Mouse (Mus musculus) E14TG2a.4 (cell line): ENCODE results near the gene Ckm.

Experiments
- H3K27me3 ChIP-seq: 2 replicates; pipeline ENCODE4 v1.6.1; 2014; ENCODE audit warnings: low read length, control low read depth; ENCODE audit not compliant: insufficient read depth
- H3K36me3 ChIP-seq: 2 replicates; pipeline ENCODE4 v1.6.1; 2014; ENCODE audit warnings: low read length, control low read depth; ENCODE audit not compliant: insufficient read depth
- H3K4me1 ChIP-seq: replicated peaks from 2 replicates; pipeline ENCODE4 v1.6.1; 2014; ENCODE audit warnings: low read depth, low read length, control low read depth
- H3K4me3 ChIP-seq: replicated peaks from 2 replicates; pipeline ENCODE4 v1.5.1; 2014; ENCODE audit warnings: mild to moderate bottlenecking, low read length
- H3K9me3 ChIP-seq: 2 replicates; pipeline ENCODE4 v1.6.1; 2014; ENCODE audit warnings: low read length, control low read depth
- CTCF ChIP-seq: conservative IDR thresholded peaks from 2 replicates; pipeline ENCODE4 v1.5.1; 2014; ENCODE audit warnings: low read length
- NANOG ChIP-seq: IDR thresholded peaks from 2 replicates; pipeline ENCODE4 v1.6.1; 2014; ENCODE audit warnings: borderline replicate concordance, low read length, mixed read lengths
- POU5F1 ChIP-seq: IDR thresholded peaks from 2 replicates; pipeline ENCODE4 v1.6.1; 2014; ENCODE audit warnings: low read length, borderline replicate concordance

The Ckm gene

DNA sequence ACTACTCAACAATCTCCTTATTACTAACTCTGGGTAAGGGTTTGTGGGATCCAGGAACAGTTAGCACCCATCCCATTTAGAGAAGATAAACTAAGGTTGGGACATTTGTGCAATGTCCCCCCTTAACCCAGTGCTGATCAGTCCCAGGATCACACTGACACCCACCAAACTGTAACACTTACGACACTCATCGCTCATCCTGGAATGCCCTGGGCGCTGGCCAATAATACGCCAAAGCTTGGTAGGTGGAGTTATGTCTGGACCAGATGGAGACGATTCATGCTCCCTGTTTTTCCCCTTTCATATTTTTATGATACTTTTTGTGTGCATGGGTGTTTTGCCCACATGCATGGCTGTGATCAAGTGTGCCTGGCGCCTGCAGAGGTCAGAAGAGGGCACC lies 25.8 kb downstream of the Ckm start:
- H3K27me3 ChIP-seq: peaks cover 15% of the 10 kb centered on the region
- no peak for TF ChIP-seq CTCF
- TF ChIP-seq POU5F1: no peak
- TF ChIP-seq NANOG: no peak
- peaks cover 68% of the 10 kb centered on the region for H3K4me1 ChIP-seq
- H3K4me3 ChIP-seq: no peak overlapping the region
- H3K36me3 ChIP-seq: peaks cover 59% of the 10 kb centered on the region
- peaks cover 8% of the 10 kb centered on the region for H3K9me3 ChIP-seq

GRCm38 (mm10) chr7:19432475-19432874 lies 27.9 kb downstream of the Ckm start:
- Histone ChIP-seq H3K36me3 (peaks cover 75% of the 10 kb centered on the region), H3K4me3 (no peak overlapping the region), H3K4me1 (peaks cover 66% of the 10 kb centered on the region), H3K27me3 (peaks cover 10% of the 10 kb centered on the region), H3K9me3 (peaks cover 10% of the 10 kb centered on the region)
- TF ChIP-seq POU5F1 (no peak), CTCF (peak; percentile 73)

- H3K4me1 ChIP-seq: peaks cover 37% of the 10 kb centered on the region
- H3K9me3 ChIP-seq: peaks cover 10% of the 10 kb centered on the region
- TF ChIP-seq CTCF: no peak
- no peak for TF ChIP-seq NANOG
- TF ChIP-seq POU5F1: no peak
- H3K4me3 ChIP-seq: no peak overlapping the region
- H3K36me3 ChIP-seq: peaks cover 76% of the 10 kb centered on the region
- H3K27me3 ChIP-seq: no peaks in the 10 kb centered on the region
These were observed 31.7 kb downstream of the Ckm start for GRCm38 (mm10) chr7:19436276-19436675.

DNA sequence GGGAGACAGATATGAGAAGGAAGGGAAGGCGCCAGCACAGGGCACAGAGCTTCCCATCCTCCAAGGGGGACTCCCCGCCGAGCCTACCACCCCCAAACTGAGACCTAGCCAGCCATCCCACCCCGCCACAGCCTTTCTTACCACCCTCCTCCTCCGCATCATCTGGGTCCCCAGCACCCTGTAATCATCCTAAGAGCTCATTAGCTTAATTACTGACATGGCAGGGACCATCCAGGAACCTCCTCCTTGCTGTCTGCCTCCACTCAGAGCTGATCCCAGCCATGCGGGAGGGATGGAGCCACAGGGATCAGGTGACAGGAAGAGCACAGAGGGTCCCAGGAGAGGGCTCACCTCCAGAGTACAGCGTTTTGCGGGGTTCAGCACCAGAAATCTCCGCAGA lies 32.5 kb downstream of the Ckm start:
- no peak for TF ChIP-seq CTCF
- peaks cover 10% of the 10 kb centered on the region for H3K9me3 ChIP-seq
- H3K36me3 ChIP-seq: peaks cover 75% of the 10 kb centered on the region
- no peaks in the 10 kb centered on the region for H3K27me3 ChIP-seq
- peaks cover 37% of the 10 kb centered on the region for H3K4me1 ChIP-seq
- no peak overlapping the region for H3K4me3 ChIP-seq

GRCm38 (mm10) chr7:19441448-19442091 lies 37.0 kb downstream of the Ckm start:
- Histone ChIP-seq H3K9me3 (no peaks in the 10 kb centered on the region), H3K27me3 (no peaks in the 10 kb centered on the region), H3K4me3 (no peak overlapping the region), H3K4me1 (peaks cover 17% of the 10 kb centered on the region), H3K36me3 (peaks cover 71% of the 10 kb centered on the region)
- no peak for TF ChIP-seq NANOG
- no peak for TF ChIP-seq CTCF
- TF ChIP-seq POU5F1: no peak

- no peaks in the 10 kb centered on the region for H3K27me3 ChIP-seq
- peaks cover 69% of the 10 kb centered on the region for H3K36me3 ChIP-seq
- peaks cover 9% of the 10 kb centered on the region for H3K4me1 ChIP-seq
- H3K9me3 ChIP-seq: no peaks in the 10 kb centered on the region
- no peak overlapping the region for H3K4me3 ChIP-seq
- TF ChIP-seq NANOG (no peak), CTCF (peak; percentile 93)
These were observed 38.8 kb downstream of the Ckm start for GRCm38 (mm10) chr7:19443344-19443743.

GRCm38 (mm10) chr7:19444801-19445200 lies 40.2 kb downstream of the Ckm start:
- Histone ChIP-seq H3K9me3 (no peaks in the 10 kb centered on the region), H3K4me3 (no peak overlapping the region), H3K27me3 (no peaks in the 10 kb centered on the region), H3K4me1 (peaks cover 14% of the 10 kb centered on the region), H3K36me3 (peaks cover 70% of the 10 kb centered on the region)
- TF ChIP-seq NANOG: no peak
- no peak for TF ChIP-seq CTCF
- no peak for TF ChIP-seq POU5F1

DNA sequence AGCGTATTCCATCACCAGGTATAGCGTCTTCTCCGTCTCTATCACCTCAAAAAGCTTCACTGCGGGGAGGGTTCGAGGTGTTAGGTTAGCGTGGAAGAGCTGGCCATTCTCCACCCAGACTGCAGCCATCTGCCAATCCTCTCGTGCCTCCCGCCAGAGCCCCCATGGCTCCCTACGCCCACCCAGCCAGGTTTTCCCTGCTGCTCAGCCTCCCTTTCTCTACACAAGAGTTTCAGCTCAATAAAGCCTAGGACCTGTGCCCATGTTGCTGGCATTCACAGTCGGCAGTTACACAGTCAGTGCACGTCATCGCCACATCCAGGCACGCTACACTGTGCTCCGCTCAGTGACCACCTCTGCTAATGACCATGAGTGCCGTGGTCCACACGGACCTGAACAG lies 43.1 kb downstream of the Ckm start:
- Histone ChIP-seq H3K4me3 (no peak overlapping the region), H3K27me3 (no peaks in the 10 kb centered on the region), H3K36me3 (peaks cover 54% of the 10 kb centered on the region), H3K9me3 (no peaks in the 10 kb centered on the region), H3K4me1 (peaks cover 27% of the 10 kb centered on the region)
- TF ChIP-seq NANOG: no peak
- no peak for TF ChIP-seq CTCF
- TF ChIP-seq POU5F1: no peak

DNA sequence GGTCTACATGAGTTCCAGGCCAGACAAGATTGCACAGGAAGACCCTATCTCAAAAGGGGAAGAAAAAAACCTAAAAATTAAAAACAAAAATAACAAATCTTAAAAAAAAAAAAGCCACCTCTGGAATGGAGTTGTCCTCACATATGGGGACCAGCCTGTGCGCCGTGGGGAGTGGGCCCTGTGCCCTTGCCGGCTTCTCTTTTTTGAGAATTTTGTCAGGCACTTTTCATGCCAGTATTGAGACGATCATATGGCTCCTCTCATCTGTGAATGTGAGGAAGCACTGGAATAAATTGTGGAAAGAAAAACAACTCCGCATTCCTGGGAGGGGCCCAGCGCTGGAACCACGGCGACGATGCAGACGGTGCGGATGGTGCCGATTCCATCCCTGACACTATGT lies 44.6 kb downstream of the Ckm start:
- peaks cover 49% of the 10 kb centered on the region for H3K36me3 ChIP-seq
- no peaks in the 10 kb centered on the region for H3K9me3 ChIP-seq
- H3K4me3 ChIP-seq: no peak overlapping the region
- TF ChIP-seq CTCF: no peak
- no peak for TF ChIP-seq POU5F1
- TF ChIP-seq NANOG: no peak
- H3K4me1 ChIP-seq: peaks cover 34% of the 10 kb centered on the region
- H3K27me3 ChIP-seq: no peaks in the 10 kb centered on the region
